Mouse (Mus musculus): Measurements from ENCODE around the gene Lap3.

Lap3 gene

GRCm38 (mm10) chr5:45493191-45494092, at the start of gene Lap3:
Gene Lap3, plus strand, starts transcription at chr5:45493374.
- DNase-seq (ENCODE audit: low spot score): peak; percentile 93

DNA sequence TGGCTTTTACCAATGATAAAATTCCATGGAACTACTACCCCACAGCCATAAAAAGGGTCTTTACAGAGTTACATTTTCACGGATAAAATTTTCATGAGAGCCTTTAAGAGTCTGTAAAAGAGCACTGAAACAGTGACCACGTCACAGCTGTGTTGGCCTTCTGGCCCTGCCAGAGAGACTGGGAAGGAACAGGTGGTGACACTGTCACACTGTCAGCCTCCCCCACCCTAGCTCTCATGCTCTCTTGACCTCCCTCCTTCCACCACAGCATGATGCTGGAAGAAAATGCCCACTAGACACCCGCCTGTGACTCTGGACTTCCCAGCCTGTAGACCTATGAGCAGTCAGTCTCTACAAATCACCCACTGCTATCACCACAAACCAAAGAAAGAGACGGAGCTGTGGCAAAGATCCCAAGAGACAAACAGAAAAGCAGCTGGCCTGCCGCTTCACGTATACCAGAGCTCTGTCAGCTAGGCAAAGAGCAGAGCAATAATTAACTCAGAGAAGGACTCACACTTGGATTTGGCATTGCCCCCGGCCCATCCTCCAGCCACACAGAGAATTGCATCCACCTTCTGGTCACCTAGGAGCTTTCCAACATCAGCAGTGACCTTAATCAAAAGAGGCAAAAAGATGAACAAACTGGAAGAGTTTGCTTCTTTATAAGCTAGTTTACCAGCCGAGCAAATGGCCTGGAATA, 48.9 kb upstream of the Lap3 start:
- no peak for DNase-seq (ENCODE audit: low spot score)

DNA sequence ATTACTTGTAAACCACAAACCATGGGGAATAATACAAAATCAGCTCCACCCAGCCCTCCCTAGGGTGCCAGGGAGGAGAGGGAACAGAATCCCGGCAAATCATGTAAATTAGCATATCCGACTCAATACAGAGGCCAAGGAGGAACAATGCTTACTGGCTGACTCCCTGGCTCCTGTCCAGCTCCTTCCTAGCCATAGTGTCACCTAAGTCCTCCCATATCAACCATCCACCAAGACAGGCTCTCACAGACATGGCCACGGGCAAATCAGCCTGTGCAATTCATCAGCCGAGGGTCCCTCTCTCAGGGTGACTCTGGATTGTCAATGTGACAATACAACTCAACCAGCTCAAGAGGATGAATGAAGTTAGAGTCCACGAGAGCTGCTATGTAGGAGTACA, 44.5 kb upstream of the Lap3 start:
- DNase-seq (ENCODE audit: low spot score): no peak

DNA sequence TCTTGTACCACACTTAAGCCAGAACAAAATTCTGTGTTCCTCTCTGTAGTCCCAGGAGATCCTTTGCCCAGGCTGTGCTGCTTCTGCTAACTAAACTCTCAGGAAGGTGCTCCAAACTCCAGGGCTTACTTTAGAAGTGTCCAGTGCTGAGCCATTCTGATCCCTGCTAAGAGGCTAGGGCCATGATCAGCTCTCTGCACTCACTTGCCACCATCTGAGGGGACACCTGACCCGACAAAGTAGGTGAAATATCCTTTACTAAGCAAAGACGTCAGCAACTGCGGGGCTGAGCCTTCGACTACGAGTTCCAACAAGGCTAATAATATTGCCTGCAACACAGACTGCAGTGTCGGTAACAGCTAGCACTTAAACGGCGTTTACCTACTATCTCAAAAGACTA, 44.0 kb upstream of the Lap3 start:
- DNase-seq (ENCODE audit: low spot score): no peak

DNA sequence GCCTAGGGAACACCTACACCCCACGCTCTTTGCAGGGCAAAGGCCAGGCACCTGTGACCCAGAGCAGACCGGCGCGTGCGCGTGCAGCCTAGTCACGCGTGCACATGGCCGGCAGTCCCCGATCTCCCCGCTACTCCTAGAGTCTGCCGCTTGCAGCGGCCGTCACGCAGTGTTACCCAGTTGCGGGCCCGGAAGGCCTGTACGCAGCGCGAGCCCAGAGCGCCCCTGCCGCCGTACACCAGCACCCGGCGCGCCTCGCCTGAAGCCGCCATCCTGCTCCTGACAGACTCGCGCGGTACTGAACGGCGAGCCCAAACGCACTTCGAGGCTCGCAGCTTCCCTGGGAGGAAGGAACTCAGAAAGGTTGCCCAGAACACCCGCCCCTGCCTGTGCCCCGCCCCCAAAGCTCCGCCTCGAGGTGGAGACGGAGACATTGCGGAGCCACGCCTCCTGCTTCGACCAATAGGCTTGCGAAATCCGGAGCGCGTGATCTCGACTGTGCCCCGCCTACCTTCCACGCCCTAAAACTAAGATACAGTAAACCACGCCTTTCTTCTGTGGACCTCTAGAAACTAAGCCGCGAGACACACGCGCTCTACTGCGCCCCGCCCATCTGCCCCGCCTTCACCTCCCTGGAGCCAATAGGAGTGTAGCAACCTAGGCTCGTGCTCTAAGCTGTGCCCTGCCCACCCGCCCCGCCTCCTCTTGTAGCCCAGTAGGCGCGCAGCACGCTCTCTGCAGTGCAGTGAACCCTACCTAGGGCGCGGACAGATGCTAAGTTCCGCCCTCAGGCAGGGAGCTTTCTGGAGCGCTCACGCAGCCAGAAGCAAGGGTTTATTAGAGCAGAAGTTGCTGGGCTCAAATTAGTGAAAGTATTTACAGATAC, 43.1 kb upstream of the Lap3 start, which contains the start of gene Qdpr:
Gene Qdpr (minus strand): TSS at position 406 of the 886 bp plus-strand sequence.
- peak; percentile 57 for DNase-seq (ENCODE audit: low spot score)

DNA sequence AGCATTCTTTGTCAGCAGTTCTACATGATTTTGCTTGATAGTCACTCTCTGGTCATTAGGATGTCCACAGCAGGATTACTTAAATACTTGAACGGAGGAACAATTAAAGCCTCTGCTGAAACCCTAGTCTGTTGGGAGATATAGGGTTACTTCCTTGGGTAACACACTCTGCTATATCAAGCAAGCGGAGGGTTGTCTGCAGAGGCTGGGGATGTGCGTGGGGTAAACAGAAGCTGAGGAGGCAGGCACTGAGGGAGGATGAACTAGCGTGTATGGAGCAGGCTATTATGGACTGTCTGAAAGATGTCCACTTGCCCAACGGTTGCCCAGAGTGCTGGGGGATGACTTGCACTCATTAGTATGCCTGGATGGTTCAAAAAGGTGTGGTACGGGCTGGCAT, 39.7 kb upstream of the Lap3 start, which contains the start of gene Clrn2:
Gene Clrn2 (plus strand): TSS at position 301 of the 400 bp plus-strand sequence.
- DNase-seq (ENCODE audit: low spot score): no peak

- DNase-seq (ENCODE audit: low spot score): no peak
Measured at GRCm38 (mm10) chr5:45454456-45454855, 38.7 kb upstream of the Lap3 start.

DNA sequence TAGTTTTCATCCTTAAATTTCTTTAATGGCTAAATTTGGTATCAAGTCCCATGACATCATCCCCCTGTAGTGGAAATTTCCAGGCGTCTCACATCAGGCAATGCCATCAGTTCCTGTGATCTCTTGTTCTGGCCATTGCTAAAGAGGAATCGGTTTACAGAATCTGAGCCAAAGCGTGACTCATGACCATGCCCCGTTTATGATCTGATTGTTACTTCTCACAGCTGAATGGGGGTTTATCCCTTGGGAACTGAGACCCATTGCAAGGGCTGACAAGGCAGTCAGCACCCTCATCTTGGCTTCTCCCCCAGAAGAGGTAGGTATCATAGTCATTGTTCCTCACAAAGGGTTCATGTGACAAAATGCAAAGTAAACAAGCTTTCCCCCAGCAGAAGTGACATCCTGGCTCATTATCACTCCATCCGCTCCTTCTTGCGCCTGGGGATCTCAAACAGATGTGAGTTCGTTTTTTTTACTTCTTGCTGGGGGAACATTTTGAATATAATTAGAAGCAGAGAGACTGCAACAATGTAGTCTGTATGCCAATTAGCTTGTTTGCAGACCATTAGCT, 20.2 kb upstream of the Lap3 start:
- no peak for DNase-seq (ENCODE audit: low spot score)

DNA sequence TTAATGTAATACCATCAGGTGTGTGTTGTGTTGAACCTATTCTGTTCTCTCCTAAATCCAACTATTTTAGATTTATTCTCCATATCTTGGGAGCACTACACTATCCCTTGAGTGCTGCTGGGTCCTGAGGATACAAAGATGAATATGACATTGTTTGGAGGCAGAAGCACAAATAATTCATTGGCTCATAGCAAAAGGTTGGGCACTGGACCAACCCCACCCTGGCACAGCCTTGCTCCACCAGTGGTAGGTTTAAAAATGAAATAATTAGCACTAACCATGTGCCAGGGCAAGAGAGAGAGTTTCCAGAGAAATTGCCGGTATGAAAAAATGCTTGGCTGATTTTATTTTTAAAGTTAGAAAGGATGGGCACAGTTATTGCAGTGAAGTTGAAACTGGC, 19.7 kb upstream of the Lap3 start:
- no peak for DNase-seq (ENCODE audit: low spot score)

- DNase-seq (ENCODE audit: low spot score): no peak
Measured at GRCm38 (mm10) chr5:45474215-45474614, 19.0 kb upstream of the Lap3 start.

GRCm38 (mm10) chr5:45474758-45475157, 18.4 kb upstream of the Lap3 start:
- no peak for DNase-seq (ENCODE audit: low spot score)

- no peak for DNase-seq (ENCODE audit: low spot score)
Measured at GRCm38 (mm10) chr5:45475771-45476170, 17.4 kb upstream of the Lap3 start.

GRCm38 (mm10) chr5:45476288-45476687, 16.9 kb upstream of the Lap3 start:
- DNase-seq (ENCODE audit: low spot score): no peak

- DNase-seq (ENCODE audit: low spot score): no peak
Measured at GRCm38 (mm10) chr5:45477601-45478000, 15.6 kb upstream of the Lap3 start.

DNA sequence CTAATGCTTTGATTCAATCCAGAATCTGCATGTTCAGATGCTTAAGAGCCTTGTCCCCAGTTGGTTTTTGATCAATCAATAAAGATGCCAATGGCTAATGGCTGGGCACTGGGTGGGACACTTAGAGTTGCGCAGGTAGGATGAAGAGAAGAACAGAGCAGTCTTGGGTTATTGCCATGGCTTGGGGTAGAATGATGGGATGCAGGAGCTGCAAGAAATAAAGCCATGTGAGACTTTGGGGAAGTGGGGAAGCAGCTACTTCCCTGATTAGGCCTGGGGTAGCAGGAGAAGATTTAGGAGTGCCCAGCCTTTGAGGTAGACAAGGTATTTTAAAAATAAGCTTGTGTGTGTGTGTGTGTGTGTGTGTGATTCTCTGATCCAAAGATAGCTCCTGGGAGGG, 13.1 kb upstream of the Lap3 start:
- DNase-seq (ENCODE audit: low spot score): no peak

DNA sequence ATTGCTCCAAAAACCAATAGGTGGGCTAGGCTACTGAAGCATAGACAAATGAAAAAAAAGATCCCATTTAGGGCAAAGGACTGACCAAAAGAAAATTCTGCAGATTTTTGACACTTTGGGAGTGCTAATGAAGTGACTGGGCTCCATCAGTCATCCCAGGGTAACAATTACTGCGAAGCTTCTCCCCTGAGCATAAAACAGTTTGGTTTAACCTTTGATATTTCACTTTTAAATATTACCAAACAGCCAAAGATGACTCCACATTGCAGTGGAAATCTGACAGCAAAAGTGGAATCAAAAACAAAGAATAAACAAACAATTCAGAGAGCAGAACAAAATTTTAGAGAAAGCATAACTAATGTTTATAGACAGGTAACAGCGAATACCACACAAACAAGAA, 12.0 kb upstream of the Lap3 start:
- no peak for DNase-seq (ENCODE audit: low spot score)

DNA sequence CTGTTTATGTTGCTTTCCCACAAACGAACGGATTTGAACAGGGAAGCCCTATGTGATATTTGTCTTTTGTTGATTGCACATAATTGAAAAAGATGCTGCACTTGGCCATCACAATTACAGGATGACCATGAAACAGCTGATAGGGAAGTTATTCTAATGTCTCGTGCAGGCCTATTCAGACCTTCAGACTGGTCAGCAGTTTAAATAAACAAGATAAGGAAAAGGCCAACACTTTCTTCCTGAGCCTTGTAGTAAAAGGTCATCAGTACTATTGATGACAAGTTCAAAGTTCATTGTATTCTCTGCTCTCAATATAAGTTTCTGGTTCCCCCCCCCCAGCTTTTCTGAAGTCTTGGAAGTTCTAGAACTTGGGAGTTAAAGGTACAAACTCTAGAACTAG, 10.6 kb upstream of the Lap3 start:
- no peak for DNase-seq (ENCODE audit: low spot score)

DNA sequence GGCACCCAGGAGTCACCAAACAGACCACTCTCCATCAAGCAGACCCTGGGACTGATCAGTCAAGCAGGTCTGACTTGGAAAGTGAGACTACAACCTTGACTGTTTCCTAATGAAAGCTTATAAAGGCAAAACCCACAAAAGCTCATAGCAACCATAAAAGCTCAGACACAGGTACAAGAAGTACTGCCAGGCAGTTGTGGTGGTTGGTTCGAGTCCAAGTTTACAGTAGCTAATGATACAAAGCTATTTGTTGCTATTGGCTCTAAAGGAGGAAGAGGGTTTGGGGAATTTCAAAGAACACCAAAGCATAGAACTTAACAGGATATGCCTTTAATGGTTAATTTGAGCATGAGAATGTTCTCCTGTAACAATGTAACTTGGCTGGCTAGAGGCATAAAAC, 9.5 kb upstream of the Lap3 start:
- DNase-seq (ENCODE audit: low spot score): no peak

GRCm38 (mm10) chr5:45491776-45492175, 1.4 kb upstream of the Lap3 start:
- no peak for DNase-seq (ENCODE audit: low spot score)

DNA sequence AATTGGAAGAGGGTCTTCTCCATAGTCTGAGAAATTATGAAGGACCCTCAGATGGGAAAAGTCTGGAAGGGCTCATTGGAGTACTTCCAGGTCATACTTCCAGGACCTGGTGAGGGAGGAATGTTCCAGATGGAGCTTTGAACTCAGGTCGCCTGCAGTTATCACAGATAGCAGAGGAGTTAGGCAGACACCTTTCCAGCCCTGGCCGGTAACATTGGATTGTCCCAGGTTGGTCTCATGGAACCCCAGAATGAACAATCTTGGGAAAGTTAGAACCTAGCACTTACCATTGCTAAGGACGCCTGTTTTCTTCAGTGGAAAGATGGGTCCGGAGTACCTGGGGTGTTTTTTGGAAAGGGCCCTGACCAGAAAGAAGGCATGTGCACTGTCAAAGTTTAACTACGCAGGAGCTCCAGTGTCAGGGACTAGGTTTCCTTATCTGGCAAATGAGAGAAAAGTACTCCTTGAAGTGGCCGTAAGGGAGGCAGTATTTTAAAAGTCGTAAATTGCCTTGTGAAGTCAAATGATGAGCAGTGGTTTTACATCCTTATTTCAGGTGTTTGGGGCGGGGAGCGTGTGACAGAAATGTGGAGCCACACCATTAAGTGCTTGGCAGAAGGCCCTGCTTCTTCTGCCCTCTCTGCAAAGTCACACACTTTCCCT, 1.1 kb downstream of the Lap3 start:
- DNase-seq (ENCODE audit: low spot score): no peak

DNA sequence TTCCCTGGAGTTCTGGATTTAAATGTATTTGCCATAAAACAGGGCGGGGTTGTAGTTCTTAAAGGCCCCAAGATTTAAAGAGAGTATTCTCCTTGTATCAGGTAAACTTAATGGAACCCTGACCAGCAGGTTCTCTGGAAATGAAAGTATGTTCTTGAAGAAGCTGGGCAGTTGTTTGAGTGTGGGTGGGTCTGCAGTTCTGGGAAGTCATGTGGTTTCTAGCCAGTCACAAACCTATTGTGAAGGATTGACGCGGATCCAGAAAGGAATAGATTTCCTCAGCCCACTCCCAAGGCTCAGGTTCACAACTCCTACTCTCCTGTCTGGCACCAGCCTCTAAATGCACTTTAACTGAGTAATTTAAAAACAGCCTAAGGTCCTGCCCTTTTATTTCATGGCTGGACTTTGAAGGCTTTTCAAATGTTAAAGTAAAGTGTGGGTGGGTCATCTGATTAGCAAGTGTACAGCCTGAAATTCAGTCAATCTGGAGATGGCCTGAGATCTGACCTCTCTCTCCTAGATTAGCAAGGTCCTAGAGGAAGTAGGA, 2.3 kb downstream of the Lap3 start:
- DNase-seq (ENCODE audit: low spot score): no peak
